Comparison of ENCODE assay signal across 28 mouse cellular contexts in the genomic region with DNA sequence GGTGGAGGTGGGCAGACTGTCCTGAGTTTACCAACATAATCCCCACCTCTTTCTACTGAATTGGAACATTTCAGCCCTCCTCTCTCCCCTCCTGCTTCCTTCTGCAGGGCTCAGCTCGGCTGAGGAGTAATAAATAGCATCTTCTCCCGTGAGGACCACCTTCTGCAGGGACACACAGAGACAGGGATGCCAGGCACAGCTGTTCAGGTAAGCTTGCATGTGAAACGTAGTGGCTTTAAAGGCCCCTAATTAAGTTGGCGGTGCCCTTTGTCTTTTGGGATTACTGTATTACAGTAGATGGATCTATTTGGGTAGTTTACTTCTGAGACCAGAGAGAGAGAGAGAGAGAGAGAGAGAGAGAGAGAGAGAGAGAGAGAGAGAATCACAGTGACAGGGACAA.
"Had no signal": no experiment of that assay in that cellular context is flagged by ENCODE, and none has a peak within 500 bp of the region (broad histone marks: within the 10 kb centered on the region; RNA-seq: fewer than 3 reads in every experiment).

No protein-coding gene starts in this region.

- H3K4me2 ChIP-seq: embryonic facial prominence, embryonic 12.5 days; forebrain, embryonic 12.5 days; forebrain, embryonic 13.5 days; forebrain, embryonic 15.5 days had no signal

- ATAC-seq: forebrain, embryonic 13.5 days; forebrain, embryonic 14.5 days; forebrain, embryonic 15.5 days; forebrain, embryonic 16.5 days; forebrain, postnatal 0 days had no signal

- H3K36me3 ChIP-seq: embryonic facial prominence, embryonic 12.5 days; embryonic facial prominence, embryonic 13.5 days; forebrain, embryonic 10.5 days; forebrain, embryonic 12.5 days; forebrain, embryonic 15.5 days; heart, embryonic 10.5 days had no signal

- H3K9me3 ChIP-seq: embryonic facial prominence, embryonic 12.5 days; embryonic facial prominence, embryonic 13.5 days; forebrain, embryonic 10.5 days; forebrain, embryonic 12.5 days; forebrain, embryonic 13.5 days; forebrain, embryonic 15.5 days; heart, embryonic 10.5 days had no signal

- DNase-seq: cerebellum, adult 2 months; cerebellum, adult 8-10 months; cerebellum, adult 9-10 months; cerebellum, adult 9-11 months; cerebellum, postnatal 10 days; cerebellum, postnatal 14 days; cerebellum, postnatal 25 days; cerebellum, postnatal 36 days; embryo, embryonic 11 days; forebrain, postnatal 0 days; gastrocnemius, adult 2 months; gastrocnemius, postnatal 10 days; gastrocnemius, postnatal 14 days; gastrocnemius, postnatal 25 days; gastrocnemius, postnatal 36 days; heart, adult 11 months; heart, adult 18-20 months; heart, adult 2 months had no signal

- H3K27ac ChIP-seq: embryonic facial prominence, embryonic 12.5 days; embryonic facial prominence, embryonic 13.5 days; forebrain, embryonic 10.5 days; forebrain, embryonic 12.5 days; forebrain, embryonic 13.5 days; forebrain, embryonic 15.5 days; gastrocnemius, adult 2 months; heart, adult 2 months; heart, embryonic 10.5 days had no signal

- H3K4me1 ChIP-seq: embryonic facial prominence, embryonic 12.5 days; forebrain, embryonic 15.5 days; heart, embryonic 10.5 days had no signal

- H3K4me3 ChIP-seq: embryonic facial prominence, embryonic 12.5 days; embryonic facial prominence, embryonic 13.5 days; erythroblast, embryonic 14.5 days; forebrain, embryonic 10.5 days; forebrain, embryonic 12.5 days; forebrain, embryonic 13.5 days; forebrain, embryonic 15.5 days; gastrocnemius, adult 2 months; heart, adult 2 months; heart, embryonic 10.5 days had no signal

- H3K27me3 ChIP-seq: embryonic facial prominence, embryonic 12.5 days; forebrain, embryonic 12.5 days; forebrain, embryonic 13.5 days had no signal

- H3K9ac ChIP-seq: embryonic facial prominence, embryonic 12.5 days; embryonic facial prominence, embryonic 13.5 days; forebrain, embryonic 12.5 days; forebrain, embryonic 13.5 days; forebrain, embryonic 15.5 days; forebrain, postnatal 0 days had no signal
